ENCODE assay signal across 8 mouse cellular contexts in the genomic region with DNA sequence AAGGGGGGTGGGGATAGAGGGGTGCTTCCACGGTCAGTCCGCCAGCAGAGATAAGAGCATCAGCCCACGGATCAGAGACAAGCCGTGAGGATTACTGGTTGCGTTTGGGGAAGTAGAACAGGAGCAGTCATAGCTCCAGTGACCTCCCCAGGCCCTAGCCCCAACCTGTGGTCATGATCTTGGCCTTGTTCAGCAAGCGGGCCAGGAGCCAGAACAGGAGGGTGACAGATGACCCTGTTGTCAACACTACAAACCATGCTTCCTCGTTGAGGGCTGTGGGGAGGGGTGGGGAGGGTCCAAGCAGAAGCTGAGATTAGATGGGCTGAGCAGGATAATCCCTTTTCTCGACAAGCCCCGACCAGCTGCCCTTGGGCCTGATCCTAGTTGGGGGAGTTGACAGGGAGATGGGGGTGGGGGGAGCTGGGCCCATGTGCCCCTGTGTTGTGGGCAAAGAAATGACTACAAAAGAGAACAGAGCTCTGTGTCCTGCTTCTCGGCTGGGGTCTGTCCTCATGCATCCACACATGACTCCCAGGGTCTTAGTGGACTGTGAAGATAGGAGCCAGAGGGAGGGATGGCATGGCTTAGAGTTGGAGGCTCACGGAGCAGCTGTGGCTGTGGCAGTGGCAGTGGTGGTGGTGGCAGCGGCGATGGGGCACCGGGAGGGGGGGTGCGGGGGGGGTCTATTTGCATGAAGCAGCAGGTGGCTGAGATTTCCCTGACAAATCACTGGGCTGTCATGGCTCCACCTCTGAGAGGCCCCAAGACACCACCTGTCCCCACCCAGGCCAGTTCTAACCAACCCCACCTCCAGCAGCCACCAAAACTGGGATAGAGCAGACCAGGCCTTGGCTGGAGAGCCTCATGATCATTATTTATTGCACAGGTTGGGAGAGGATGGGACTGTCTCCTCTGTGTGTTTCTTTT. TPM values are rescaled to one million over a fixed set of nuclear protein-coding genes. Genes with fewer than 3 reads are reported as not detected.
A peak's percentile ranks its signal among the peaks of the same experiment; 100 is the strongest.
DNase-seq lines count a peak whose midpoint lies in the region; ATAC-seq and TF ChIP-seq lines count a peak whose summit lies in the region.

A gene (minus strand): TSS at position 35 of the 927 bp plus-strand sequence.

- no peaks in the 10 kb centered on the region for H3K27me3 ChIP-seq in heart, embryonic 12.5 days (replicated peaks)
- no peaks in the 10 kb centered on the region for H3K27me3 ChIP-seq in limb, embryonic 14.5 days (ENCODE audit: control insufficient read depth, insufficient read depth, low read length)
- H3K27me3 ChIP-seq in cerebellum, adult 2 months (ENCODE audit: control insufficient read depth, insufficient read depth, low read length), result no peaks in the 10 kb centered on the region

- H3K27ac ChIP-seq in heart, embryonic 12.5 days (ENCODE audit: poor library complexity, severe bottlenecking), result peak within 1 kb of the TSS; percentile 58; the same call in 1 of the 2 replicates
- no peak within 1 kb of the TSS for H3K27ac ChIP-seq in limb, embryonic 14.5 days (replicated peaks; ENCODE audit: low read depth, low read length)
- H3K27ac ChIP-seq in cerebellum, adult 2 months (ENCODE audit: insufficient read depth, low read length), result no peak within 1 kb of the TSS

- 23% methylated on average over 15 of the region's 15 CpGs for WGBS in heart, embryonic 12.5 days
- 35% methylated on average over 14 of the region's 15 CpGs for WGBS in limb, embryonic 14.5 days
- 25% methylated on average over 14 of the region's 15 CpGs for WGBS in cerebellum, adult 2 months

- H3K4me2 ChIP-seq in heart, embryonic 12.5 days, result peak within 1 kb of the TSS; percentile 56
- no peak within 1 kb of the TSS for H3K4me2 ChIP-seq in limb, embryonic 14.5 days (replicated peaks; ENCODE audit: low read depth, low read length, severe bottlenecking)

- no peak for TF ChIP-seq CTCF in cerebellum, adult 2 months (IDR thresholded peaks at IDR 0.05; ENCODE audit: borderline replicate concordance, insufficient read depth, low read depth, low read length)

- H3K9me3 ChIP-seq in heart, embryonic 12.5 days (replicated peaks), result no peaks in the 10 kb centered on the region
- H3K9me3 ChIP-seq in limb, embryonic 14.5 days (ENCODE audit: control insufficient read depth, low read length), result no peaks in the 10 kb centered on the region

- H3K4me3 ChIP-seq in heart, embryonic 12.5 days, result 0 out of 2 replicates have a peak within 1 kb of the TSS, but pooled peaks have one; percentile 0
- no peak within 1 kb of the TSS for H3K4me3 ChIP-seq in limb, embryonic 14.5 days (replicated peaks; ENCODE audit: low read length)
- no peak within 1 kb of the TSS for H3K4me3 ChIP-seq in cerebellum, adult 2 months (replicated peaks; ENCODE audit: insufficient read depth, low read depth, low read length)

- peaks cover 34% of the 10 kb centered on the region for H3K4me1 ChIP-seq in heart, embryonic 12.5 days (replicated peaks)
- peaks cover 7% of the 10 kb centered on the region; the same call in 1 of the 2 replicates for H3K4me1 ChIP-seq in limb, embryonic 14.5 days (ENCODE audit: control insufficient read depth, insufficient read depth, low read length)
- H3K4me1 ChIP-seq in cerebellum, adult 2 months (ENCODE audit: control insufficient read depth, insufficient read depth, low read length), result peaks cover 6% of the 10 kb centered on the region

- peaks cover 17% of the 10 kb centered on the region for H3K36me3 ChIP-seq in heart, embryonic 12.5 days
- H3K36me3 ChIP-seq in limb, embryonic 14.5 days (ENCODE audit: control insufficient read depth, insufficient read depth, low read length), result peaks cover 37% of the 10 kb centered on the region

- peak within 1 kb of the TSS; percentile 46 for H3K9ac ChIP-seq in heart, embryonic 12.5 days
- peak within 1 kb of the TSS; percentile 21 for H3K9ac ChIP-seq in limb, embryonic 14.5 days (ENCODE audit: low read depth, low read length, severe bottlenecking)

- DNase-seq in spleen, postnatal 36 days (ENCODE audit: low spot score in 2 of 2), result peak; percentile 40 to 43
- DNase-seq in spleen, postnatal 14 days (ENCODE audit: low spot score in 2 of 2), result no peak
- no peak for DNase-seq in limb, embryonic 14.5 days (ENCODE audit: low spot score)
- DNase-seq in cerebellum, adult 2 months, result no peak
- no peak for DNase-seq in frontal cortex, postnatal 36 days (ENCODE audit: low spot score in 2 of 2)
- DNase-seq in left cerebral cortex, adult 18-20 months (ENCODE audit: low spot score in 2 of 2), result no peak
- no peak for DNase-seq in spleen, adult 12 weeks (ENCODE audit: low spot score)

- TF ChIP-seq POLR2A in limb, embryonic 14.5 days (IDR thresholded peaks at IDR 0.05; ENCODE audit: borderline replicate concordance, extremely low read depth, insufficient read depth, insufficient read length), result no peak
- TF ChIP-seq POLR2A in cerebellum, adult 2 months (IDR thresholded peaks at IDR 0.05; ENCODE audit: borderline replicate concordance, insufficient read depth, low read length), result no peak

- ATAC-seq in heart, embryonic 12.5 days (ENCODE audit: insufficient number of reproducible peaks, low FRiP score), result peak; percentile 30; the same call in 1 of the 2 replicates
- peak; percentile 16; the same call in 1 of the 2 replicates for ATAC-seq in limb, embryonic 14.5 days (ENCODE audit: low FRiP score, low read depth)

RNA-seq across cellular contexts. Expression of the gene that starts here (rescaled TPM):
- polyA plus RNA-seq in heart, embryonic 12.5 days (2016; fragmentation: Nextera tagmentation; extraction: Ambion mirVana), result 6.4 and 7.8 TPM in 2 replicates
- 1.9 and 2.3 TPM in 2 replicates for polyA plus RNA-seq in limb, embryonic 14.5 days (2012; rRNA removed)
- polyA plus RNA-seq in limb, embryonic 14.5 days (2014; fragmentation: Nextera tagmentation; extraction: Ambion mirVana), result 1.6 and 1.8 TPM in 2 replicates
- polyA plus RNA-seq in cerebellum, adult 2 months (2012; rRNA removed), result 0.84 and 1.3 TPM in 2 replicates
- under 1 TPM in 1 of 2 experiments, not detected in 1; 0.21 TPM for total RNA-seq in left cerebral cortex, adult 18-20 months (2021)

Comparison
In these comparisons a context has a peak if more than half of its experiments do, and no peak if none do; other contexts are left out.
1. DNase-seq: peak in spleen, postnatal 36 days (2 of 2); none in spleen, postnatal 14 days (0 of 2), limb, embryonic 14.5 days (single experiment), cerebellum, adult 2 months (0 of 2), frontal cortex, postnatal 36 days (0 of 2), left cerebral cortex, adult 18-20 months (0 of 2) and spleen, adult 12 weeks (single experiment).